Mouse (Mus musculus): ENCODE measurements around the gene Crb2. TPM values are rescaled to one million over a fixed set of nuclear protein-coding genes. Genes with fewer than 3 reads are reported as not detected.
A peak's percentile ranks its signal among the peaks of the same experiment; 100 is the strongest.

The Crb2 gene
- polyA plus RNA-seq, 1 experiment: 2.1 TPM

DNA sequence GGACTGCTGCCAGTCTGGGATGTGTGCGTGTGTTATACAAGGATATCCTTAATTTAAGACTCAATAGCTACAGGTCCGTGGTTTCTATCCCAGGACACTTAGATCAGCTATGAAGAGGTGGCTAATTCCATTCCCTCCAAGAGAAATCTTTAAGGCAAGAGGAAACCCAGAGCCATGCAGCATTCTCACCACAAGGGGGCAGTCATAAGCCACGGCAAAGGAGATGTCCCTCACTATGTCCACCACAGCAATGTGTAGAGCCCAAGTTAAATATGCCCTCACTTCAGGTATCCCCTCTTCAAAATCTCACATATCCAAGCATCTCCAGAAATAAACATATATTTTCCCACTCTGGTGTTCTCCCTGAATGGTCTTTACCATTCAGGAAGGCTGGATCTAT lies 39.6 kb downstream of the Crb2 start:
- Histone ChIP-seq H3K36me3 (ENCODE audit: control insufficient read depth, insufficient read depth, low read length, poor library complexity, severe bottlenecking) (no peaks in the 10 kb centered on the region), H3K4me1 (ENCODE audit: control insufficient read depth, insufficient read depth, low read length) (no peaks in the 10 kb centered on the region), H3K27ac (ENCODE audit: insufficient read depth, low read length) (no peak overlapping the region), H3K9ac (ENCODE audit: low read depth, poor library complexity, severe bottlenecking) (no peak overlapping the region), H3K4me3 (ENCODE audit: low read depth, low read length) (no peak overlapping the region), H3K27me3 (ENCODE audit: control insufficient read depth, insufficient read depth, low read length, poor library complexity, severe bottlenecking) (no peaks in the 10 kb centered on the region), H3K9me3 (replicated peaks; ENCODE audit: control insufficient read depth, insufficient read depth, low read length, poor library complexity, severe bottlenecking) (no peaks in the 10 kb centered on the region)
- TF ChIP-seq CTCF (IDR thresholded peaks at IDR 0.05; ENCODE audit: low read depth, low read length) (peak; percentile 89), EP300 (IDR thresholded peaks at IDR 0.05; ENCODE audit: insufficient read depth, low read depth, low read length) (no peak), POLR2A (IDR thresholded peaks at IDR 0.05; ENCODE audit: insufficient read depth, low read length) (no peak)

GRCm38 (mm10) chr2:37818761-37819525 lies 42.9 kb downstream of the Crb2 start:
- H3K9ac ChIP-seq (ENCODE audit: low read depth, poor library complexity, severe bottlenecking): no peak overlapping the region
- TF ChIP-seq EP300 (IDR thresholded peaks at IDR 0.05; ENCODE audit: insufficient read depth, low read depth, low read length) (no peak), CTCF (IDR thresholded peaks at IDR 0.05; ENCODE audit: low read depth, low read length) (no peak), POLR2A (IDR thresholded peaks at IDR 0.05; ENCODE audit: insufficient read depth, low read length) (no peak)
- H3K36me3 ChIP-seq (ENCODE audit: control insufficient read depth, insufficient read depth, low read length, poor library complexity, severe bottlenecking): no peaks in the 10 kb centered on the region
- no peaks in the 10 kb centered on the region for H3K9me3 ChIP-seq (replicated peaks; ENCODE audit: control insufficient read depth, insufficient read depth, low read length, poor library complexity, severe bottlenecking)
- H3K27me3 ChIP-seq (ENCODE audit: control insufficient read depth, insufficient read depth, low read length, poor library complexity, severe bottlenecking): no peaks in the 10 kb centered on the region
- H3K4me3 ChIP-seq (ENCODE audit: low read depth, low read length): no peak overlapping the region
- H3K27ac ChIP-seq (ENCODE audit: insufficient read depth, low read length): no peak overlapping the region
- H3K4me1 ChIP-seq (ENCODE audit: control insufficient read depth, insufficient read depth, low read length): no peaks in the 10 kb centered on the region

DNA sequence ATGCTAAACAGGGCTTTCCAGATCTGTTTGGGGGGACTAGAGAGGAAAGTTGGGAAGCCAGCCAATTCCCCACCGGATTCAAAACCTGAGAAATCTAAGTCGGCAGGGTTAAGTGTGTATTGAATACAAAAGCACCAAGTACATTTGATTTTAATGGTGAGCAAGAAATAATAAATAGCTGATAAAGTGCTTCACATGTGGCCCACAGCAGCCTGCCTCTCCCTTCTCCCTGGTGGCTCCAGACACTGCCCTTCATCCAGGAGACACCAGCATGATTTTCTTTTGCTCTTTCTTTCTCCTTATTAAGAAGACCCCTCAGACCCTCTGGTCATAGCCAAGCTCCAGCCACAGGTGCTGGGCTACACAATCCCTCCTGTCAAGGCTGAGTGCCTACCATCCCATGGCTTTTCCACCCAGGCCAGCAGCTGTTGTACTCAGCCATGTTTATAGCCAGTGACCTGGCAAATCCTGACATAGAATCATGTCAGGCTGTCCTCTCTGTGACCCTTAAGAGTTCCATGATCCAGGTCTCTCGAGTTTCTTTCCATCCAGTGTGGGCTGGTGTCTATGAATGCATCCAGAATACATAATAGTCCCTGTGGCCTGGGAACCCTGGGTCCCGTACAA lies 43.6 kb downstream of the Crb2 start:
- no peak overlapping the region for H3K27ac ChIP-seq (ENCODE audit: insufficient read depth, low read length)
- TF ChIP-seq POLR2A (IDR thresholded peaks at IDR 0.05; ENCODE audit: insufficient read depth, low read length) (no peak), CTCF (IDR thresholded peaks at IDR 0.05; ENCODE audit: low read depth, low read length) (no peak)
- no peaks in the 10 kb centered on the region for H3K27me3 ChIP-seq (ENCODE audit: control insufficient read depth, insufficient read depth, low read length, poor library complexity, severe bottlenecking)
- H3K9me3 ChIP-seq (replicated peaks; ENCODE audit: control insufficient read depth, insufficient read depth, low read length, poor library complexity, severe bottlenecking): no peaks in the 10 kb centered on the region
- no peaks in the 10 kb centered on the region for H3K4me1 ChIP-seq (ENCODE audit: control insufficient read depth, insufficient read depth, low read length)
- no peak overlapping the region for H3K9ac ChIP-seq (ENCODE audit: low read depth, poor library complexity, severe bottlenecking)
- no peak overlapping the region for H3K4me3 ChIP-seq (ENCODE audit: low read depth, low read length)
- no peaks in the 10 kb centered on the region for H3K36me3 ChIP-seq (ENCODE audit: control insufficient read depth, insufficient read depth, low read length, poor library complexity, severe bottlenecking)

- H3K9me3 ChIP-seq (replicated peaks; ENCODE audit: control insufficient read depth, insufficient read depth, low read length, poor library complexity, severe bottlenecking): no peaks in the 10 kb centered on the region
- H3K4me3 ChIP-seq (ENCODE audit: low read depth, low read length): no peak overlapping the region
- TF ChIP-seq EP300 (IDR thresholded peaks at IDR 0.05; ENCODE audit: insufficient read depth, low read depth, low read length): no peak
- TF ChIP-seq POLR2A (IDR thresholded peaks at IDR 0.05; ENCODE audit: insufficient read depth, low read length): no peak
- no peak for TF ChIP-seq CTCF (IDR thresholded peaks at IDR 0.05; ENCODE audit: low read depth, low read length)
- H3K36me3 ChIP-seq (ENCODE audit: control insufficient read depth, insufficient read depth, low read length, poor library complexity, severe bottlenecking): no peaks in the 10 kb centered on the region
- no peaks in the 10 kb centered on the region for H3K27me3 ChIP-seq (ENCODE audit: control insufficient read depth, insufficient read depth, low read length, poor library complexity, severe bottlenecking)
- no peak overlapping the region for H3K9ac ChIP-seq (ENCODE audit: low read depth, poor library complexity, severe bottlenecking)
- no peak overlapping the region for H3K27ac ChIP-seq (ENCODE audit: insufficient read depth, low read length)
- no peaks in the 10 kb centered on the region for H3K4me1 ChIP-seq (ENCODE audit: control insufficient read depth, insufficient read depth, low read length)
Measured at GRCm38 (mm10) chr2:37822122-37822521, 46.1 kb downstream of the Crb2 start.

GRCm38 (mm10) chr2:37823826-37824225 lies 47.8 kb downstream of the Crb2 start:
- no peak overlapping the region for H3K9ac ChIP-seq (ENCODE audit: low read depth, poor library complexity, severe bottlenecking)
- H3K4me3 ChIP-seq (ENCODE audit: low read depth, low read length): no peak overlapping the region
- H3K9me3 ChIP-seq (replicated peaks; ENCODE audit: control insufficient read depth, insufficient read depth, low read length, poor library complexity, severe bottlenecking): no peaks in the 10 kb centered on the region
- no peak overlapping the region for H3K27ac ChIP-seq (ENCODE audit: insufficient read depth, low read length)
- H3K27me3 ChIP-seq (ENCODE audit: control insufficient read depth, insufficient read depth, low read length, poor library complexity, severe bottlenecking): no peaks in the 10 kb centered on the region
- H3K4me1 ChIP-seq (ENCODE audit: control insufficient read depth, insufficient read depth, low read length): no peaks in the 10 kb centered on the region
- H3K36me3 ChIP-seq (ENCODE audit: control insufficient read depth, insufficient read depth, low read length, poor library complexity, severe bottlenecking): no peaks in the 10 kb centered on the region
- TF ChIP-seq CTCF (IDR thresholded peaks at IDR 0.05; ENCODE audit: low read depth, low read length): no peak
- TF ChIP-seq EP300 (IDR thresholded peaks at IDR 0.05; ENCODE audit: insufficient read depth, low read depth, low read length): no peak
- no peak for TF ChIP-seq POLR2A (IDR thresholded peaks at IDR 0.05; ENCODE audit: insufficient read depth, low read length)

DNA sequence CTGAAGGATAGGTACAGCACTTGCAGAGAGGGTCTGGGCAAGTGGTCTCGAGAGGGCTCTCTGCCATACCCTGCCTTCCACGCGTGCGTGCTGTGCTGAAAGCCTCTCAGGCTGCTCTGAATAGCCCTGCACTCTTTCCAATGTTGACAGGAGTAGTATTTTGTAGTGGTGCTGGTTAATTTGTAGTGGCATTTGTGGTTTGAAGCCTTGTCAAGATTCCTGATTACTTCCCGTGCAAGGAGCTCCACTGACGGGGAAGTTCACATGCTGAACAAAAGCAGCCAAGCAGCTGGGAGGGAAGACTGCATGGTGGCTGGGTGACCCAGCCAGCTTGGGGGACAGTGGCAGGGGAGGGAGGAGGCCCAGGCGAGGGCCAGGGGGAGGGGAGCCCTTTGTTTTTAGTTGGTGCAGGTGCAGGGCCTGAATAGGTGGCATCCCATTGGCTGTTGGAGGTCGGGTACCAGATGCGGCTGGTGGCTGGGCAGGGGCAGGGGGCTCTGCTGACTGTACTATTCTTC lies 53.8 kb downstream of the Crb2 start:
- no peaks in the 10 kb centered on the region for H3K27me3 ChIP-seq (ENCODE audit: control insufficient read depth, insufficient read depth, low read length, poor library complexity, severe bottlenecking)
- no peaks in the 10 kb centered on the region for H3K9me3 ChIP-seq (replicated peaks; ENCODE audit: control insufficient read depth, insufficient read depth, low read length, poor library complexity, severe bottlenecking)
- no peaks in the 10 kb centered on the region for H3K36me3 ChIP-seq (ENCODE audit: control insufficient read depth, insufficient read depth, low read length, poor library complexity, severe bottlenecking)
- no peak overlapping the region for H3K27ac ChIP-seq (ENCODE audit: insufficient read depth, low read length)
- TF ChIP-seq EP300 (IDR thresholded peaks at IDR 0.05; ENCODE audit: insufficient read depth, low read depth, low read length): no peak
- TF ChIP-seq POLR2A (IDR thresholded peaks at IDR 0.05; ENCODE audit: insufficient read depth, low read length): no peak
- TF ChIP-seq CTCF (IDR thresholded peaks at IDR 0.05; ENCODE audit: low read depth, low read length): no peak
- H3K4me3 ChIP-seq (ENCODE audit: low read depth, low read length): no peak overlapping the region
- H3K4me1 ChIP-seq (ENCODE audit: control insufficient read depth, insufficient read depth, low read length): no peaks in the 10 kb centered on the region
- H3K9ac ChIP-seq (ENCODE audit: low read depth, poor library complexity, severe bottlenecking): no peak overlapping the region
